Comparison of ENCODE assay signal across 10 mouse cellular contexts in the genomic region with DNA sequence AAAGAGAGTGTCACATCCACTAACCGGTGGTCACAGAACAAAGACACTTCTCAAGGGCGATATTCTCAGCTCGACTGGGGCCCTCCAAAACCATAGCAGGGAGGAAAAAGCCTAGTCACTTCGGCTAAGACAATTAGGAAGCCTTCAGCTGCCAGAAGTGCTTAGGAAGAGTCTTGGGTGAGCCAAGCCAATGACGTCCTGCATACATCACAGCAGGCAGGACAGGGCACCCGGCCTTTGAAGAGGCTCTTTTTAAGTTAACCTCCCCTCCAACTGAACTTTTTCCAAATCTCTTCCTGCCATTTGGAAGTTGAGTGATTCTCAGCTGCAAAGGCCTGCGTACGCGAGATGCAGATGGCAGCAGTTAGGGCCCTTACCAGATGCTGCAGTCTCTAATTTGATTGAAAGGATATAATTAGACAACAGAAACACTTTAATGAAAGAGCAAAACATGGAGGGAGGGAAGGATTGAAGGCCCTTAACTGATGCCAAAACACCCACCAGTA. TPM values are rescaled to one million over a fixed set of nuclear protein-coding genes. Genes with fewer than 3 reads are reported as not detected.
DNase-seq lines count a peak whose midpoint lies in the region; ATAC-seq and TF ChIP-seq lines count a peak whose summit lies in the region.
"Had no signal": no experiment of that assay in that cellular context is flagged by ENCODE, and none has a peak within 500 bp of the region (broad histone marks: within the 10 kb centered on the region; RNA-seq: fewer than 3 reads in every experiment).

No protein-coding gene starts in this region.

- no peaks in the 10 kb centered on the region for H3K9me3 ChIP-seq in heart, embryonic 11.5 days (replicated peaks; ENCODE audit: control insufficient read depth, low read length)
- H3K9me3 ChIP-seq in limb, embryonic 12.5 days: no peaks in the 10 kb centered on the region
- H3K9me3 ChIP-seq: liver, embryonic 13.5 days had no signal

- intact Hi-C loops in heart, postnatal 25 days (cut with DNase I): loop anchor here (5.0 kb wide), 1 partner anchor 63 kb away; no protein-coding TSS in a partner anchor

- H3K4me1 ChIP-seq in heart, embryonic 11.5 days (ENCODE audit: control insufficient read depth, insufficient read depth, low read length): peaks cover 40% of the 10 kb centered on the region
- H3K4me1 ChIP-seq in thymus, adult 2 months (replicated peaks; ENCODE audit: control insufficient read depth, insufficient read depth, low read length): peaks cover 53% of the 10 kb centered on the region
- H3K4me1 ChIP-seq in limb, embryonic 12.5 days (replicated peaks): peaks cover 56% of the 10 kb centered on the region

- no peak overlapping the region for H3K4me3 ChIP-seq in heart, embryonic 11.5 days (ENCODE audit: low read depth, low read length)
- no peak overlapping the region for H3K4me3 ChIP-seq in thymus, adult 2 months (ENCODE audit: control insufficient read depth, insufficient read depth, low read length)
- no peak overlapping the region for H3K4me3 ChIP-seq in limb, embryonic 12.5 days (replicated peaks)
- H3K4me3 ChIP-seq: liver, embryonic 13.5 days had no signal

- no peak for TF ChIP-seq CTCF in thymus, adult 2 months (IDR thresholded peaks at IDR 0.05; ENCODE audit: borderline replicate concordance, control insufficient read depth, extremely low read depth, insufficient read depth, low read length, poor library complexity)

- no peak for DNase-seq in heart, postnatal 25 days (ENCODE audit: low spot score)
- DNase-seq in thymus, adult 2 months: no peak
- no peak for DNase-seq in thymus, postnatal 10 days (ENCODE audit: low spot score in 2 of 2)
- DNase-seq in left cerebral cortex, adult 9 months (ENCODE audit: low spot score in 2 of 2): no peak
- DNase-seq in spleen, postnatal 36 days (ENCODE audit: low spot score in 2 of 2): no peak
- DNase-seq: B cell, adult 2 months; liver, embryonic 13.5 days had no signal

- no peaks in the 10 kb centered on the region for H3K27me3 ChIP-seq in heart, embryonic 11.5 days (ENCODE audit: control insufficient read depth, insufficient read depth, low read length)
- no peaks in the 10 kb centered on the region for H3K27me3 ChIP-seq in thymus, adult 2 months (ENCODE audit: control insufficient read depth, insufficient read depth, low read length)
- H3K27me3 ChIP-seq in limb, embryonic 12.5 days: no peaks in the 10 kb centered on the region

- no peak overlapping the region for H3K4me2 ChIP-seq in heart, embryonic 11.5 days
- no peak overlapping the region for H3K4me2 ChIP-seq in limb, embryonic 12.5 days
- H3K4me2 ChIP-seq: liver, embryonic 13.5 days had no signal

- peak overlapping the region; percentile 43; the same call in 1 of the 2 replicates for H3K27ac ChIP-seq in heart, embryonic 11.5 days (ENCODE audit: low read depth, low read length)
- peak overlapping the region; percentile 95 for H3K27ac ChIP-seq in thymus, adult 2 months (ENCODE audit: control insufficient read depth, insufficient read depth, low read length)
- peak overlapping the region; percentile 68 for H3K27ac ChIP-seq in limb, embryonic 12.5 days
- H3K27ac ChIP-seq: liver, embryonic 13.5 days had no signal

- 0 out of 2 replicates have a peak, but pooled peaks cover 2% of the 10 kb centered on the region for H3K36me3 ChIP-seq in heart, embryonic 11.5 days (ENCODE audit: control insufficient read depth, insufficient read depth, low read length)
- H3K36me3 ChIP-seq in thymus, adult 2 months (ENCODE audit: control insufficient read depth, insufficient read depth, low read length): no peaks in the 10 kb centered on the region
- no peaks in the 10 kb centered on the region for H3K36me3 ChIP-seq in limb, embryonic 12.5 days
- H3K36me3 ChIP-seq: liver, embryonic 13.5 days had no signal

- ATAC-seq in heart, embryonic 11.5 days (replicated peaks; ENCODE audit: insufficient number of reproducible peaks, low FRiP score, low TSS enrichment): no peak
- no peak for ATAC-seq in limb, embryonic 12.5 days (ENCODE audit: insufficient number of reproducible peaks, insufficient read depth, low FRiP score, low TSS enrichment, low read depth)
- ATAC-seq in erythroid progenitor cell, adult 5-6 weeks (replicated peaks; ENCODE audit: low FRiP score, poor library complexity, severe bottlenecking): no peak

- H3K9ac ChIP-seq in heart, embryonic 11.5 days (ENCODE audit: low read depth, low read length): no peak overlapping the region
- no peak overlapping the region for H3K9ac ChIP-seq in limb, embryonic 12.5 days (replicated peaks)
- H3K9ac ChIP-seq: liver, embryonic 13.5 days had no signal

- no peak for TF ChIP-seq POLR2A in thymus, adult 2 months (IDR thresholded peaks at IDR 0.05; ENCODE audit: control insufficient read depth, extremely low read depth, insufficient read depth, low read length, poor library complexity)

- 51% methylated on average over 9 of the region's 9 CpGs for WGBS in heart, embryonic 11.5 days (ENCODE audit: insufficient replicate concordance)
- WGBS in thymus, adult 2 months: 53% methylated on average over 9 of the region's 9 CpGs
- WGBS in limb, embryonic 12.5 days: 17% methylated on average over 9 of the region's 9 CpGs

RNA-seq across cellular contexts. Expression of a gene that starts 5.8 kb away (rescaled TPM):
- 16.3 and 21.7 TPM in 2 replicates for polyA plus RNA-seq in heart, embryonic 11.5 days (2014; fragmentation: Nextera tagmentation; extraction: Ambion mirVana)
- 10 to 100 TPM; 72.5 to 78.8 TPM for total RNA-seq in heart, postnatal 25 days (2021)
- polyA plus RNA-seq in thymus, adult 2 months (2012; rRNA removed): 170 and 197 TPM in 2 replicates
- 24.2 and 26.2 TPM in 2 replicates for polyA plus RNA-seq in limb, embryonic 12.5 days (2016; fragmentation: Nextera tagmentation; extraction: Ambion mirVana)
- total RNA-seq in erythroid progenitor cell, adult 5-6 weeks (2015; ENCODE audit: low replicate concordance): 0.36 and 1.3 TPM in 2 replicates
- 0.39 and 1.4 TPM in 2 replicates for total RNA-seq in erythroid progenitor cell, adult 5-6 weeks (2017; ENCODE audit: low replicate concordance)

Comparison
In these comparisons a context has a peak if more than half of its experiments do, and no peak if none do; other contexts are left out.
1. H3K27ac ChIP-seq: peak in every context shown above with its lines; median percentile 95 in thymus, adult 2 months; 68 in limb, embryonic 12.5 days; 43 in heart, embryonic 11.5 days.